Mouse (Mus musculus) hindbrain, embryonic 16.5 days (tissue): ENCODE measurements around the gene Csad. TPM values are rescaled to one million over a fixed set of nuclear protein-coding genes. Genes with fewer than 3 reads are reported as not detected.

ENCODE experiments used
- ATAC-seq: fragments of 200-750 bp; cut with Nextera tagmentation; 2 replicates; pipeline ENCODE4 v1.8.0; 2017; ENCODE audit warnings: moderate TSS enrichment, moderate library complexity
- H3K27ac ChIP-seq: fragments of 300-500 bp; sonication (generic); 2 replicates; pipeline ENCODE4 v1.5.1; 2014; ENCODE audit warnings: low read depth, mild to moderate bottlenecking, control low read depth, low read length, moderate library complexity
- H3K27me3 ChIP-seq: fragments of 300-500 bp; sonication (generic); replicated peaks from 2 replicates; pipeline ENCODE4 v1.6.1; 2014; ENCODE audit warnings: low read length; ENCODE audit not compliant: control insufficient read depth, insufficient read depth
- H3K36me3 ChIP-seq: fragments of 300-500 bp; sonication (generic); 2 replicates; pipeline ENCODE4 v1.6.1; 2014; ENCODE audit warnings: mild to moderate bottlenecking, low read length, moderate library complexity, mixed read lengths; ENCODE audit not compliant: control insufficient read depth, insufficient read depth
- H3K4me1 ChIP-seq: fragments of 300-500 bp; sonication (generic); 2 replicates; pipeline ENCODE4 v1.6.1; 2014; ENCODE audit warnings: low read depth, low read length; ENCODE audit not compliant: control insufficient read depth, insufficient read depth
- H3K4me2 ChIP-seq: fragments of 300-500 bp; sonication (generic); 2 replicates; pipeline ENCODE4 v1.6.1; 2014; ENCODE audit warnings: mild to moderate bottlenecking, low read length, control low read depth, moderate library complexity
- H3K4me3 ChIP-seq: fragments of 300-500 bp; sonication (generic); 2 replicates; pipeline ENCODE4 v1.5.1; 2014; ENCODE audit warnings: mild to moderate bottlenecking, low read length, control low read depth, moderate library complexity
- H3K9ac ChIP-seq: fragments of 300-500 bp; sonication (generic); 2 replicates; pipeline ENCODE4 v1.6.1; 2014; ENCODE audit warnings: low read depth, mild to moderate bottlenecking, control low read depth, low read length, moderate library complexity
- H3K9me3 ChIP-seq: fragments of 300-500 bp; sonication (generic); 2 replicates; pipeline ENCODE4 v1.6.1; 2014; ENCODE audit warnings: mild to moderate bottlenecking, low read length, moderate library complexity; ENCODE audit not compliant: control insufficient read depth
- WGBS: fragments of 180-500 bp; shearing (Covaris S2); extraction: QIAGEN DNeasy Blood & Tissue Kit; methylation state at CpG from one replicate; pipeline ENCODE4 v1.1.7; 2014; 5-methylcytosine and 5-hydroxymethylcytosine counted together
- polyA plus RNA-seq: library from polyadenylated mRNA; unstranded; fragments of >200 nt; fragmentation: Nextera tagmentation; extraction: Ambion mirVana; gene quantifications from 2 replicates; pipeline ENCODE4 v1.2.1, GENCODE M21; 2015

The Csad gene
- polyA plus RNA-seq, 1 experiment from 2014 or later: 35.5 TPM

- Histone ChIP-seq H3K9ac (peak overlapping the region; percentile 95), H3K36me3 (peaks cover 14% of the 10 kb centered on the region), H3K4me2 (peak overlapping the region; percentile 64), H3K9me3 (no peaks in the 10 kb centered on the region), H3K27me3 (no peaks in the 10 kb centered on the region), H3K4me3 (peak overlapping the region; percentile 86), H3K4me1 (peaks cover 13% of the 10 kb centered on the region), H3K27ac (peak overlapping the region; percentile 88)
- ATAC-seq: peak; percentile 77
- WGBS: 4% methylated on average over 27 of the region's 35 CpGs
Measured at GRCm38 (mm10) chr15:102135522-102136128, 68.9 kb downstream of the Csad start.

DNA sequence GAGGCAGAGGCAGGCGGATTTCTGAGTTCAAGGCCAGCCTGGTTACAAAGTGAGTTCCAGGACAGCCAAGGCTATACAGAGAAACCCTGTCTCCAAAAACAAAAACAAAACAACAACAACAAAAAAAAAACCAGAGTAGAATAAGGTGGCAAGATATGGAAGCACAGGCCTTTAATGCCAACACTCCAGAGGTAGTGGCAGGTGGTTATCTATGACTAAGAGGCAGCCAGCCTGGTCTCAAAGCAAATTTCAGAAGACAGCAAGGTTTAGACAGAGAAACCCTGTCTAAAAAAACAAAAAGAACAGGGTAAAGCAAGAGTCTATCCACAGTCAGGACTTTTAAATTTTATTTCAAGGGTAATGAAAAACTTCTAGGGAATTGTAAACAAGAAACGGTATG is 69.8 kb downstream of the Csad start:
- 85% methylated on average over 2 of the region's 2 CpGs for WGBS
- H3K4me2 ChIP-seq: peak overlapping the region; percentile 64

DNA sequence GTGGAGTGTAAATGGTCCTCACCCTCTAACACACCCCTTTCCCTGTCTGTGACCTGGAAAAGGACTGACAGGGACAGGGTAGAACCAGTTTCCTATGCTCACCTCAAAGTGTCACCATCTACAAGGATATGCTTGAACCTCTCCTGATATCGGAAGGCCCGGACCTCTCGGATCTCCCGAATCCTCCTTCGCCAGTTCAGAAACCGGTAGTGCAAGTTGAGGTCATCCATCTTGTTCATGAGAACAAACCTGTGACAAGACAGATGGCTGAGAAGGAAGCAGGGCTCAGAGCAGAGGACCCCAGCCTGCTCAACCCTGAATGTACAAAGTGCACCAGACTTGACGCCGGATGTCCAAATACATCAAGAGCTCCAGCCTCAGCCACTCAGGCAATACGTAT is 71.2 kb downstream of the Csad start:
- WGBS: 85% methylated on average over 9 of the region's 9 CpGs
- H3K9me3 ChIP-seq: no peaks in the 10 kb centered on the region
- H3K4me2 ChIP-seq: no peak overlapping the region
- H3K27me3 ChIP-seq: no peaks in the 10 kb centered on the region
- H3K27ac ChIP-seq: no peak overlapping the region
- no peak overlapping the region for H3K9ac ChIP-seq
- H3K4me3 ChIP-seq: no peak overlapping the region
- peaks cover 26% of the 10 kb centered on the region for H3K36me3 ChIP-seq
- peaks cover 13% of the 10 kb centered on the region for H3K4me1 ChIP-seq
- ATAC-seq: no peak

More for the DNA sequence above, 69.8 kb downstream of the Csad start:
- peaks cover 23% of the 10 kb centered on the region for H3K36me3 ChIP-seq
- no peaks in the 10 kb centered on the region for H3K9me3 ChIP-seq
- H3K27ac ChIP-seq: no peak overlapping the region
- H3K4me1 ChIP-seq: peaks cover 13% of the 10 kb centered on the region
- H3K27me3 ChIP-seq: no peaks in the 10 kb centered on the region
- ATAC-seq: no peak
- H3K9ac ChIP-seq: no peak overlapping the region
- H3K4me3 ChIP-seq: no peak overlapping the region; the same call in 1 of the 2 replicates

Other genes starting within 250 kb of the Csad start
- 5.4 and 6.2 TPM in 2 replicates for gene Krt8, start 200.2 kb downstream of the Csad start, polyA plus RNA-seq
- 11.8 and 13.6 TPM in 2 replicates for gene Krt18, start 176.5 kb downstream of the Csad start, polyA plus RNA-seq
- 76.0 and 84.8 TPM in 2 replicates for gene Eif4b, start 131.0 kb downstream of the Csad start, polyA plus RNA-seq
- gene Tns2, start 104.3 kb downstream of the Csad start, polyA plus RNA-seq: 8.7 and 14.9 TPM in 2 replicates
- gene Spryd3, start 68.5 kb downstream of the Csad start, polyA plus RNA-seq: 105 and 108 TPM in 2 replicates
- 3.9 and 4.4 TPM in 2 replicates for gene Igfbp6, start 60.4 kb downstream of the Csad start, polyA plus RNA-seq
- gene Soat2, start 54.2 kb downstream of the Csad start, polyA plus RNA-seq: not detected in 2 replicates
- 39.6 and 51.0 TPM in 2 replicates for gene Zfp740, start 1.5 kb downstream of the Csad start, polyA plus RNA-seq
- gene Itgb7, start 27.2 kb upstream of the Csad start, polyA plus RNA-seq: 1.1 and 2.0 TPM in 2 replicates
- 5.6 and 7.6 TPM in 2 replicates for gene Rarg, start 52.8 kb upstream of the Csad start, polyA plus RNA-seq
- gene Gm9918, start 65.8 kb upstream of the Csad start, polyA plus RNA-seq: 0.06 and 0.14 TPM in 2 replicates
- 65.9 and 67.6 TPM in 2 replicates for gene Mfsd5, start 74.7 kb upstream of the Csad start, polyA plus RNA-seq
- 4.1 and 6.4 TPM in 2 replicates for gene Espl1, start 91.5 kb upstream of the Csad start, polyA plus RNA-seq
- gene Pfdn5, start 121.4 kb upstream of the Csad start, polyA plus RNA-seq: 448 and 464 TPM in 2 replicates
- gene Myg1, start 127.0 kb upstream of the Csad start, polyA plus RNA-seq: 88.1 and 99.0 TPM in 2 replicates
- gene Aaas, start 146.0 kb upstream of the Csad start, polyA plus RNA-seq: 36.1 and 38.1 TPM in 2 replicates
- 0.46 and 1.0 TPM in 2 replicates for gene Sp7, start 162.5 kb upstream of the Csad start, polyA plus RNA-seq
- gene Sp1, start 201.4 kb upstream of the Csad start, polyA plus RNA-seq: 3.4 and 3.5 TPM in 2 replicates
- 0.10 and 0.30 TPM in 2 replicates for gene Amhr2, start 240.6 kb upstream of the Csad start, polyA plus RNA-seq